Mouse (Mus musculus): ENCODE results near the gene Bcas2. TPM values are rescaled to one million over a fixed set of nuclear protein-coding genes. Genes with fewer than 3 reads are reported as not detected.
"Not testable (repeated sequence)": the region's sequence is repeated elsewhere in the genome, so short reads cannot be mapped to it uniquely, and the experiment has no call there.

Bcas2 gene
- polyA plus RNA-seq, 1 experiment from 2014 or later: 195 TPM

DNA sequence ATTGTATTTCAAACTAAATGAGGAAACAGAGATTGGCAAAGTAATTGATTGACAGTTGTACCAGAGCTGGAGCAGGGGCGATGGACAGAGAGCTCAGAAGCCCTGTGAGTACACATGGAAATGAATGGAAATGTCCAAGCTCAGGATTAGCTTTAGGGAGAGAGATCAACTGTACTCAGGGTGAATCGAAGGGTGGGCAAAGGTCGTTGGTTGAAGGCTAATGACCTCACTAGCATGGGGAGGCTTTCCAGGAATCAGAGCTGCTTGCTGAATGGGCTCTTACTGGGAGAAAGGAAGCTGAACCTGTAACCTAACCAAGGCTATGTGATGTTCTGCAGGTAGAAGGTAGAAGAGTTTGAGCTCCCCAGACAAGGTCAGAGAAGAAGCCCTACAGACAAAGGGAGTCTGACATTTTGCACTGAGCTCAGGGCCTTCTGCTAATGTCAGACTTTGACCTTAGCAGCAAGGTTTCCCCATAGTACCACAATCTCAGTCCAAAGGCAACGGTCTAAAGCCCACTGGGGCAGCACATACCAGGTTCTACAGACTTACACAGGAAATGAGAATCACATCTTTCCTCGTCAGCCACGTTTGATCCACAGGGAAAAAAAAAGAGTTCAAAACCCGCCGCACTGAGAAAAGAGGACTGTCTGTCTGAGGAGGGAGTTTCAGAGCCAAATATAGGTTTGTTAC is 43.3 kb downstream of the Bcas2 start:
- H3K4me3 ChIP-seq (ENCODE audit: low read length): no peak overlapping the region
- H3K4me1 ChIP-seq (ENCODE audit: control insufficient read depth, insufficient read depth, low read length): no peaks in the 10 kb centered on the region
- no peak overlapping the region for H3K4me2 ChIP-seq (replicated peaks; ENCODE audit: low read depth, low read length)
- no peak overlapping the region for H3K27ac ChIP-seq (ENCODE audit: low read depth, low read length)
- H3K9ac ChIP-seq (ENCODE audit: low read depth, low read length): no peak overlapping the region
- WGBS: 86% methylated on average over 8 of the region's 8 CpGs
- H3K36me3 ChIP-seq (ENCODE audit: control insufficient read depth, insufficient read depth, low read length): no peaks in the 10 kb centered on the region
- H3K27me3 ChIP-seq (ENCODE audit: control insufficient read depth, insufficient read depth, low read length): no peaks in the 10 kb centered on the region
- ATAC-seq (ENCODE audit: low FRiP score, low TSS enrichment): no peak
- no peaks in the 10 kb centered on the region for H3K9me3 ChIP-seq (ENCODE audit: control insufficient read depth, low read length)

DNA sequence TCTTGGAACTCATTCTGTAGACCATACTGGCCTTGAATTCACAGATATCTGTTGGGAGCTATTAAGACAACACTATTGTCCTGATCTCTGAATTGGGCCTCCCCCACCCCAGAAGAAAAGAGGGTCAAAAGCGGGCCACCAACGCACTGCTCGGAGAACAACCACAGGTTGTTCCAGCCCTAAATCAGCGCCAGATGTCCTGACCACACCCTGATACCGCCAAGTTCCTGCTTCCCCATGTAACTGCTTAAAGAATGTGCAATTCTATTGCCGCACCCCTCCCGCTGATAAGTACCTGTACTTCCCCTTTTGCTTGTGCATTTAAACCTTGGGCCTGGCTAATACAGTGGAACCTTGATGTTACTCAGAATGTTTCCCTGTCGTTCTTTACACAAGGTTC is 43.9 kb downstream of the Bcas2 start:
- H3K4me2 ChIP-seq (replicated peaks; ENCODE audit: low read depth, low read length); ATAC-seq (ENCODE audit: low FRiP score, low TSS enrichment); H3K9me3 ChIP-seq (ENCODE audit: control insufficient read depth, low read length); H3K9ac ChIP-seq (ENCODE audit: low read depth, low read length); H3K27me3 ChIP-seq (ENCODE audit: control insufficient read depth, insufficient read depth, low read length); H3K4me1 ChIP-seq (ENCODE audit: control insufficient read depth, insufficient read depth, low read length); H3K36me3 ChIP-seq (ENCODE audit: control insufficient read depth, insufficient read depth, low read length); H3K4me3 ChIP-seq (ENCODE audit: low read length); H3K27ac ChIP-seq (ENCODE audit: low read depth, low read length): not testable (repeated sequence)
- 92% methylated on average over 8 of the region's 8 CpGs for WGBS

DNA sequence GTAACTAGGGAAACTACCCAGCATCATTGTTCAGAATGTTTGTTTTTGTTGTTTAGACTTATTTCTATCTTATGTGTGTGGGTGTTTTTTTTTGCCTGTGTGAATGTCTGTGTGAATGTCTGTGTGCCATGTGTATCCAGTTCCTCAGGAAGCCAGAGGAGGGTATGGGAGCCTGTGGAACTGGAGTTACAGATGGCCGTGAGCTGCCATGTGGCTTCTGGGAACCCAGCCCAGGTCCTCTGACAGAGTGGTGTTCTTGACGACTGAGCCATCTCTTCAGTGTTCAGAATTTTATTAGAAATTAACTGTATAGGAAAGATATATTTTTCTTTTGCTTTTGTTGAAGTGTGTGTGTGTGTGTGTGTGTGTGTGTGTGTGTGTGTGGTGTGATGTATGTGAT is 50.0 kb downstream of the Bcas2 start:
- ATAC-seq (ENCODE audit: low FRiP score, low TSS enrichment): no peak
- Histone ChIP-seq H3K27ac (ENCODE audit: low read depth, low read length) (no peak overlapping the region), H3K4me3 (ENCODE audit: low read length) (no peak overlapping the region), H3K9me3 (ENCODE audit: control insufficient read depth, low read length) (0 out of 2 replicates have a peak, but pooled peaks cover 4% of the 10 kb centered on the region), H3K36me3 (ENCODE audit: control insufficient read depth, insufficient read depth, low read length) (no peaks in the 10 kb centered on the region), H3K4me1 (ENCODE audit: control insufficient read depth, insufficient read depth, low read length) (no peaks in the 10 kb centered on the region), H3K9ac (ENCODE audit: low read depth, low read length) (no peak overlapping the region), H3K27me3 (ENCODE audit: control insufficient read depth, insufficient read depth, low read length) (no peaks in the 10 kb centered on the region), H3K4me2 (replicated peaks; ENCODE audit: low read depth, low read length) (no peak overlapping the region)
- WGBS: 81% methylated on average over 2 of the region's 2 CpGs

DNA sequence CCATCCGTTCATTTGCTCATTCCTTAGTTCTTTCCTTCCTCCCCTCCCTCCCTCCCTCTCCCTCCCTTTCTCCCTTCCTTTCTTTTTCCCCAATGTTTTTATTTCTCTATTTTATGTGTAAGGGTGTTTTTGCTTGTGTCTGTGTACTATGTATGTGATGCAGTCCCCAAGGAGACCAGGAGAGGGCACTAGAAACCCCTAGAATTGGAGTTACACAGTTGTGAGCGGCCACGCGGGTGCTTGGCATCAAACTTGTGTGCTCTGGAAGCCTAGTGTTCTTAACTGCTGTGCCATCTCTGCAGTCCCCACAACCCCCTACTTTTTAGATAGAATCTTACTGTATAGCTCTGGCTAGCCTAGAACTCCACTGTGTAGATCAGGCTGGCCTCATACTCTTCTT is 52.3 kb downstream of the Bcas2 start:
- H3K4me3 ChIP-seq (ENCODE audit: low read length): no peak overlapping the region
- H3K9ac ChIP-seq (ENCODE audit: low read depth, low read length): no peak overlapping the region
- peaks cover 16% of the 10 kb centered on the region; the same call in 1 of the 2 replicates for H3K9me3 ChIP-seq (ENCODE audit: control insufficient read depth, low read length)
- no peak overlapping the region for H3K27ac ChIP-seq (ENCODE audit: low read depth, low read length)
- no peak for ATAC-seq (ENCODE audit: low FRiP score, low TSS enrichment)
- no peaks in the 10 kb centered on the region for H3K4me1 ChIP-seq (ENCODE audit: control insufficient read depth, insufficient read depth, low read length)
- H3K4me2 ChIP-seq (replicated peaks; ENCODE audit: low read depth, low read length): no peak overlapping the region
- WGBS: 68% methylated on average over 4 of the region's 4 CpGs
- H3K27me3 ChIP-seq (ENCODE audit: control insufficient read depth, insufficient read depth, low read length): no peaks in the 10 kb centered on the region
- H3K36me3 ChIP-seq (ENCODE audit: control insufficient read depth, insufficient read depth, low read length): no peaks in the 10 kb centered on the region

DNA sequence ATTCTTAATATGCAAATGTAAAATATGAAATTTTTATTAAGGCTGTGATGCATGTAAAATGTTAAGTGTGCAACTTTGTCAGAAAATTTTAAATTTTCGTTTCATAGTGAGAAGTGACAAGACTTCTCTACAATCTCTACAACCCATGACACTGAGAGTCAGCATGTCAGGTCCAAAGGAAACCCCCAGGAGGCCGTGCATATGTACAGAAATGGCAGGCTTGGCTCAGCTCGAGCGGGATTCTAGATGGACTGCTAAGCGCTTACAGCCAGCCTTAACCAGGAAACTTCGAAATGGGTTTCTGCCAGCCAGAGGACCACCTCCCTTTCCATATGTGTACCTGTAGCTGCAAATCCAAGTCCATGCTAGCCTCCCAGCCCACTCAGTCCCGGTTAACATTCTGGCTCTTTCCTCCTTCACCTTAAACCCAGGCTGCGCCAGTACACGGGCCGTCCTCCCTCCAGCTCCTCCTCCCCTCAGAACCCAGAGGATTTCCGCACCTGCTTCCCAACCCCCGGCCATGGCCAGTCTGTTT is 52.8 kb downstream of the Bcas2 start:
- no peaks in the 10 kb centered on the region for H3K4me1 ChIP-seq (ENCODE audit: control insufficient read depth, insufficient read depth, low read length)
- no peak for ATAC-seq (ENCODE audit: low FRiP score, low TSS enrichment)
- no peak overlapping the region for H3K27ac ChIP-seq (ENCODE audit: low read depth, low read length)
- 79% methylated on average over 12 of the region's 12 CpGs for WGBS
- H3K27me3 ChIP-seq (ENCODE audit: control insufficient read depth, insufficient read depth, low read length): no peaks in the 10 kb centered on the region
- no peak overlapping the region for H3K4me2 ChIP-seq (replicated peaks; ENCODE audit: low read depth, low read length)
- no peaks in the 10 kb centered on the region for H3K36me3 ChIP-seq (ENCODE audit: control insufficient read depth, insufficient read depth, low read length)
- H3K4me3 ChIP-seq (ENCODE audit: low read length): no peak overlapping the region
- H3K9ac ChIP-seq (ENCODE audit: low read depth, low read length): no peak overlapping the region
- peaks cover 16% of the 10 kb centered on the region; the same call in 1 of the 2 replicates for H3K9me3 ChIP-seq (ENCODE audit: control insufficient read depth, low read length)

DNA sequence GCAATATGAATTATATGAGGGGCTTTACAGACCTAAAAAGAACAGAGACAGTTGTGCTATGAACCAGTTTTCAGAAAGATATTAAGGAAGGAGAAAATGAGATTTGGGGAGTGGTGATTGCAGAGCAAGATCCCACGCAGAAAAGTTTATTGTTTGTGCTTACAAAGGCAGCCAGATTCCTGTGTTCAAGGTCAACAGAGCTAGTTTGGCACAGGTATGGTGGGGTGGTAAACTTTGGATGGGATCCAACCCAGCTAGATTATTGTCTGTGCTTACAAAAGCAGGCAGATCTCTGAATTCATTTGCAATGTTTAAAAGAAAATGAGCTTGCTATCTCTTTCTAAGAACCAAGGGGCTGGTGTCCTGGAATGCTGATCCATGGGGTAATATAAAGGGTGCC is 56.3 kb downstream of the Bcas2 start:
- WGBS: 95% methylated on average over 1 of the region's 1 CpGs
- H3K4me2 ChIP-seq (replicated peaks; ENCODE audit: low read depth, low read length): no peak overlapping the region
- no peaks in the 10 kb centered on the region for H3K27me3 ChIP-seq (ENCODE audit: control insufficient read depth, insufficient read depth, low read length)
- H3K4me3 ChIP-seq (ENCODE audit: low read length): no peak overlapping the region
- no peaks in the 10 kb centered on the region for H3K36me3 ChIP-seq (ENCODE audit: control insufficient read depth, insufficient read depth, low read length)
- ATAC-seq (ENCODE audit: low FRiP score, low TSS enrichment): no peak
- no peaks in the 10 kb centered on the region for H3K4me1 ChIP-seq (ENCODE audit: control insufficient read depth, insufficient read depth, low read length)
- H3K9ac ChIP-seq (ENCODE audit: low read depth, low read length): no peak overlapping the region
- peaks cover 12% of the 10 kb centered on the region; the same call in 1 of the 2 replicates for H3K9me3 ChIP-seq (ENCODE audit: control insufficient read depth, low read length)
- H3K27ac ChIP-seq (ENCODE audit: low read depth, low read length): no peak overlapping the region

Other genes with a start within 250 kb of the Bcas2 start
- gene Sycp1, start 235.6 kb upstream of the Bcas2 start, polyA plus RNA-seq (2014; fragmentation: Nextera tagmentation; extraction: Ambion mirVana): not detected in 2 replicates
- gene Nr1h5, start 207.5 kb upstream of the Bcas2 start, polyA plus RNA-seq (2014; fragmentation: Nextera tagmentation; extraction: Ambion mirVana): not detected in 2 replicates
- 52.2 and 72.4 TPM in 2 replicates for gene Sike1, start 175.9 kb upstream of the Bcas2 start, polyA plus RNA-seq (2014; fragmentation: Nextera tagmentation; extraction: Ambion mirVana)
- gene Csde1, start 151.2 kb upstream of the Bcas2 start, polyA plus RNA-seq (2014; fragmentation: Nextera tagmentation; extraction: Ambion mirVana): 316 and 496 TPM in 2 replicates
- gene Nras, start 113.4 kb upstream of the Bcas2 start, polyA plus RNA-seq (2014; fragmentation: Nextera tagmentation; extraction: Ambion mirVana): 124 and 135 TPM in 2 replicates
- not detected in 2 replicates for gene Ampd1, start 97.6 kb upstream of the Bcas2 start, polyA plus RNA-seq (2014; fragmentation: Nextera tagmentation; extraction: Ambion mirVana)
- 2.2 and 3.6 TPM in 2 replicates for gene Dennd2c, start 69.1 kb upstream of the Bcas2 start, polyA plus RNA-seq (2014; fragmentation: Nextera tagmentation; extraction: Ambion mirVana)
- 27.0 and 35.3 TPM in 2 replicates for gene Trim33, start 107.6 kb downstream of the Bcas2 start, polyA plus RNA-seq (2014; fragmentation: Nextera tagmentation; extraction: Ambion mirVana)